Mouse (Mus musculus) ES-Bruce4 (cell line): ENCODE results near the gene Rprd2.
A peak's percentile ranks its signal among the peaks of the same experiment; 100 is the strongest.

Experiments
- CTCF ChIP-seq: IDR thresholded peaks from one replicate; pipeline ENCODE4 v1.8.1; 2011; ENCODE audit warnings: low read depth, low read length
- EP300 ChIP-seq: IDR thresholded peaks from 2 replicates; pipeline ENCODE4 v1.6.1; 2011; ENCODE audit warnings: low read depth, low read length; ENCODE audit not compliant: insufficient read depth
- POLR2A ChIP-seq: IDR thresholded peaks from one replicate; pipeline ENCODE4 v1.8.1; 2011; ENCODE audit warnings: low read length; ENCODE audit not compliant: insufficient read depth

DNA sequence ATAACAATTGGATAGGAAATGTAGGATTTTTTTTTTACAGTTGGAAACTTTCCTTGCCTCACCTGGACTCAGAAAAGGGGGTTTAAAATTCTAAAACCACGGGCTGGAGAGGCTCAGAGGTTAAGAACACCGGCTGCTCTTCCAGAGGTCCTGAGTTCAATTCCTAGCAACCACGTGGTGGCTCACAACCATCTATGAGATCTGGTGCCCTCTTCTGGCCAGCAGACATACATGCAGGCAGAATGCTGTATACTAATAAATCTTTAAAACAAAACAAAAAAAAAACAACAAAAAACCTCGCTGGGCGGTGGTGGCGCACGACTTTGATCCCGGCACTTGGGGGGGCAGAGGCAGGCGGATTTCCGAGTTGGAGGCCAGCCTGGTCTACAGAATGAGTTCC is 42.6 kb upstream of the Rprd2 start:
- TF ChIP-seq POLR2A (no peak), CTCF (peak; percentile 9), EP300 (no peak)
